Mouse (Mus musculus): ENCODE measurements around the gene Spdye4c. TPM values are rescaled to one million over a fixed set of nuclear protein-coding genes. Genes with fewer than 3 reads are reported as not detected.
A peak's percentile ranks its signal among the peaks of the same experiment; 100 is the strongest.

Spdye4c gene
- polyA plus RNA-seq, 1 experiment from 2014 or later, result not detected

DNA sequence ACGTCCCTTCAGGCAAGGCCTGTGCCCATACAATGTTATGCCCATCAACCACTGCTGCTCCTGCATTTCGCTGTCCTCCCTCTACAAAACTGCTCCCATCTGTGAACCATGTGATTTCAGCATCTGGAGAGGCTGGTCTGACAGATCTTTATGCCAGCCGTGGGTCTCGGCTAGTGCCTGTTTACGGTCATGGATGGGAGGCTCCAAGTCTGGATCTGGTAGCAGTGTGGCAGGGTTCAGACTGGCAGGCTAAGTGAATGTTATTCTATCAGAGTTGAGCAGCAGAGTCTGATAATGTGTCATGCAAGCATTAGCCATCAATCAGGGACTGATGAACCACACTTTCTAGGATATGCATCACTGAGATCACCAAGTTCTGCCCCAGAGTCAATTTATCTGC, 8.1 kb upstream of the Spdye4c start:
- WGBS, result 76% methylated on average over 5 of the region's 5 CpGs
- Histone ChIP-seq H3K4me3 (ENCODE audit: low read depth, low read length) (no peak overlapping the region), H3K27ac (ENCODE audit: low read depth, low read length) (no peak overlapping the region), H3K36me3 (ENCODE audit: control insufficient read depth, insufficient read depth) (no peaks in the 10 kb centered on the region), H3K9me3 (ENCODE audit: control insufficient read depth) (no peaks in the 10 kb centered on the region), H3K4me2 (replicated peaks; ENCODE audit: low read depth) (no peak overlapping the region), H3K9ac (ENCODE audit: low read depth, low read length) (no peak overlapping the region), H3K4me1 (replicated peaks; ENCODE audit: control insufficient read depth, insufficient read depth, low read length) (no peaks in the 10 kb centered on the region), H3K27me3 (replicated peaks; ENCODE audit: control insufficient read depth, insufficient read depth, low read length) (no peaks in the 10 kb centered on the region)
- TF ChIP-seq CTCF (IDR thresholded peaks at IDR 0.05; ENCODE audit: low read depth), result no peak
- ATAC-seq, result no peak

DNA sequence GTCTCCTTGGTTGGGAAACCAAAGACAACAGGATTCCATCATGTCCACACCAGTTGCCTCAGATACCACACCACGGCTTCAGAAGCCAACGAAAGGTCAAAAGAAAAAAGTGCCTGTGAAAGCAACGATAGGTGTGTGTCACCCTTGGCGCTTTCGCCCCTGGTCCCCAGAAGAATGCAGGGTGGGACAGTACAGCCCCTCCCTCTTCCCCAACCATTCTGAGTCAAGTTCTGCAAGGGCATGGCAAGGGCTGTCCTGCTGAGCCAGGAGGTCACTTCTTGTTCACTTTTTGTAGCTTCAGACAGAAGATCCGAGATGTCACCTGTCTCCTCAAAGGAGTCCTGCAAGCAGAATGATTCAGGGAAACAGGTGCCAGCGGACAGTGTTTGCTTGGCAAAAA, 1.3 kb downstream of the Spdye4c start:
- no peak overlapping the region for H3K9ac ChIP-seq (ENCODE audit: low read depth, low read length)
- no peak for TF ChIP-seq CTCF (IDR thresholded peaks at IDR 0.05; ENCODE audit: low read depth)
- no peak overlapping the region for H3K4me3 ChIP-seq (ENCODE audit: low read depth, low read length)
- WGBS, result 86% methylated on average over 7 of the region's 7 CpGs
- H3K4me2 ChIP-seq (replicated peaks; ENCODE audit: low read depth), result no peak overlapping the region
- H3K36me3 ChIP-seq (ENCODE audit: control insufficient read depth, insufficient read depth), result no peaks in the 10 kb centered on the region
- H3K27ac ChIP-seq (ENCODE audit: low read depth, low read length), result no peak overlapping the region
- H3K4me1 ChIP-seq (replicated peaks; ENCODE audit: control insufficient read depth, insufficient read depth, low read length), result no peaks in the 10 kb centered on the region
- no peaks in the 10 kb centered on the region for H3K9me3 ChIP-seq (ENCODE audit: control insufficient read depth)
- no peaks in the 10 kb centered on the region for H3K27me3 ChIP-seq (replicated peaks; ENCODE audit: control insufficient read depth, insufficient read depth, low read length)
- no peak for ATAC-seq

DNA sequence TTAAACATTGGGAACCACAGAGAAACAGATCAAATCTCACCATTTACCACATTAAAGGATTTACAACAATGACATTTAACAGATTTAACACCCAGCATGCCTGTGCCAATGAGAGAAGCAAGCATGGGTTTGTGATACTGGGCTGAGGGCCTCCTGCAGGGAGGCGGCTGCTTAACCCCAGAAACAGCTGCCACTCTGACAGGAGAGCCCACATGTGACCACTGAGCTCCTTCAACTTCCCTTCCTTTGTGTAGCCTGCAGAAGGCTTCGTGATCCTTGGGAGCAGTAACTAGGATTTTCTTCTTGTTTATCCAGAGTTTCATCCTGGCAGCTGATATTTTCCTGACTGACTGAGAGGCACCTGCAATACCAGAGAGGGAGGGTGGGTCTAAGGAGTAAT, 10.5 kb downstream of the Spdye4c start:
- ATAC-seq, result no peak
- no peak overlapping the region for H3K9ac ChIP-seq (ENCODE audit: low read depth, low read length)
- WGBS, result 39% methylated on average over 2 of the region's 2 CpGs

GRCm38 (mm10) chr2:128609286-128609685, 18.3 kb downstream of the Spdye4c start:
- H3K36me3 ChIP-seq (ENCODE audit: control insufficient read depth, insufficient read depth), result peaks cover 18% of the 10 kb centered on the region
- TF ChIP-seq CTCF (IDR thresholded peaks at IDR 0.05; ENCODE audit: low read depth), result no peak
- WGBS, result 57% methylated on average over 5 of the region's 5 CpGs
- H3K4me1 ChIP-seq (replicated peaks; ENCODE audit: control insufficient read depth, insufficient read depth, low read length), result 0 out of 2 replicates have a peak, but pooled peaks cover 3% of the 10 kb centered on the region
- ATAC-seq, result no peak
- no peak overlapping the region for H3K9ac ChIP-seq (ENCODE audit: low read depth, low read length)
- H3K4me3 ChIP-seq (ENCODE audit: low read depth, low read length), result no peak overlapping the region
- H3K27me3 ChIP-seq (replicated peaks; ENCODE audit: control insufficient read depth, insufficient read depth, low read length), result no peaks in the 10 kb centered on the region
- no peak overlapping the region for H3K4me2 ChIP-seq (replicated peaks; ENCODE audit: low read depth)
- no peak overlapping the region for H3K27ac ChIP-seq (ENCODE audit: low read depth, low read length)
- H3K9me3 ChIP-seq (ENCODE audit: control insufficient read depth), result peaks cover 12% of the 10 kb centered on the region; the same call in 1 of the 2 replicates

More for the DNA sequence above, 10.5 kb downstream of the Spdye4c start:
- Histone ChIP-seq H3K4me3 (ENCODE audit: low read depth, low read length) (no peak overlapping the region), H3K4me1 (replicated peaks; ENCODE audit: control insufficient read depth, insufficient read depth, low read length) (no peaks in the 10 kb centered on the region), H3K36me3 (ENCODE audit: control insufficient read depth, insufficient read depth) (no peaks in the 10 kb centered on the region), H3K9me3 (ENCODE audit: control insufficient read depth) (peaks cover 7% of the 10 kb centered on the region; the same call in 1 of the 2 replicates), H3K27me3 (replicated peaks; ENCODE audit: control insufficient read depth, insufficient read depth, low read length) (no peaks in the 10 kb centered on the region), H3K4me2 (replicated peaks; ENCODE audit: low read depth) (no peak overlapping the region), H3K27ac (ENCODE audit: low read depth, low read length) (no peak overlapping the region)
- TF ChIP-seq CTCF (IDR thresholded peaks at IDR 0.05; ENCODE audit: low read depth), result no peak

- WGBS, result 94% methylated on average over 8 of the region's 8 CpGs
- H3K9me3 ChIP-seq (ENCODE audit: control insufficient read depth), result peaks cover 6% of the 10 kb centered on the region; the same call in 1 of the 2 replicates
- peaks cover 32% of the 10 kb centered on the region for H3K36me3 ChIP-seq (ENCODE audit: control insufficient read depth, insufficient read depth)
- H3K4me1 ChIP-seq (replicated peaks; ENCODE audit: control insufficient read depth, insufficient read depth, low read length), result 0 out of 2 replicates have a peak, but pooled peaks cover 3% of the 10 kb centered on the region
- no peak overlapping the region; the same call in 1 of the 2 replicates for H3K27ac ChIP-seq (ENCODE audit: low read depth, low read length)
- no peak overlapping the region for H3K4me2 ChIP-seq (replicated peaks; ENCODE audit: low read depth)
- H3K4me3 ChIP-seq (ENCODE audit: low read depth, low read length), result no peak overlapping the region
- H3K9ac ChIP-seq (ENCODE audit: low read depth, low read length), result no peak overlapping the region
- H3K27me3 ChIP-seq (replicated peaks; ENCODE audit: control insufficient read depth, insufficient read depth, low read length), result no peaks in the 10 kb centered on the region
- TF ChIP-seq CTCF (IDR thresholded peaks at IDR 0.05; ENCODE audit: low read depth), result no peak
- ATAC-seq, result no peak
These were observed 20.2 kb downstream of the Spdye4c start for GRCm38 (mm10) chr2:128611178-128611577.

DNA sequence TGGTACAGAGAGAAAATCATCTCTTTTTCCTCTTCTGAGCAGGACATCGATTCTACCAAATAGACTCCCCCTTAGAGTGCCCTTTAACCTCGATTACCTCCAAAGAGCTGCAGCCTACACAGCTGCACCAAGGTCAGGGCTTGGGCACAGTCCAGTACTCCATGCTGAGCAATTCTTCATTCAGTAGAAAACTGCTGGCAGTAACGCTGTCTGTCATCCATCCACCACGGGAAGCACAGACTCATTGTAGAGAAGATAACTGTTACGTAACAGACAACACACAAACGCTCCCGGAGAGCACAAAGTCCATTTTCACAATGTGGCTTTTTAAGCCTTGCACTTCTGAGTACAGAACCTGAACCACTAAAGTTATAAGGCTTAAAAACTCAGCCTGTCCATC, 21.3 kb downstream of the Spdye4c start:
- Histone ChIP-seq H3K4me3 (ENCODE audit: low read depth, low read length) (no peak overlapping the region), H3K9me3 (ENCODE audit: control insufficient read depth) (no peaks in the 10 kb centered on the region), H3K4me1 (replicated peaks; ENCODE audit: control insufficient read depth, insufficient read depth, low read length) (0 out of 2 replicates have a peak, but pooled peaks cover 3% of the 10 kb centered on the region), H3K36me3 (ENCODE audit: control insufficient read depth, insufficient read depth) (peaks cover 42% of the 10 kb centered on the region), H3K4me2 (replicated peaks; ENCODE audit: low read depth) (no peak overlapping the region), H3K27me3 (replicated peaks; ENCODE audit: control insufficient read depth, insufficient read depth, low read length) (no peaks in the 10 kb centered on the region), H3K9ac (ENCODE audit: low read depth, low read length) (no peak overlapping the region), H3K27ac (ENCODE audit: low read depth, low read length) (no peak overlapping the region)
- WGBS, result 51% methylated on average over 7 of the region's 7 CpGs
- TF ChIP-seq CTCF (IDR thresholded peaks at IDR 0.05; ENCODE audit: low read depth), result no peak
- peak; percentile 70; the same call in 1 of the 2 replicates for ATAC-seq

GRCm38 (mm10) chr2:128613365-128613764, 22.4 kb downstream of the Spdye4c start:
- no peak overlapping the region for H3K4me2 ChIP-seq (replicated peaks; ENCODE audit: low read depth)
- H3K9ac ChIP-seq (ENCODE audit: low read depth, low read length), result no peak overlapping the region
- no peaks in the 10 kb centered on the region for H3K27me3 ChIP-seq (replicated peaks; ENCODE audit: control insufficient read depth, insufficient read depth, low read length)
- 49% methylated on average over 5 of the region's 5 CpGs for WGBS
- H3K27ac ChIP-seq (ENCODE audit: low read depth, low read length), result no peak overlapping the region
- no peak for TF ChIP-seq CTCF (IDR thresholded peaks at IDR 0.05; ENCODE audit: low read depth)
- H3K4me3 ChIP-seq (ENCODE audit: low read depth, low read length), result no peak overlapping the region
- no peaks in the 10 kb centered on the region for H3K9me3 ChIP-seq (ENCODE audit: control insufficient read depth)
- 0 out of 2 replicates have a peak, but pooled peaks cover 3% of the 10 kb centered on the region for H3K4me1 ChIP-seq (replicated peaks; ENCODE audit: control insufficient read depth, insufficient read depth, low read length)
- H3K36me3 ChIP-seq (ENCODE audit: control insufficient read depth, insufficient read depth), result peaks cover 51% of the 10 kb centered on the region
- ATAC-seq, result no peak

Measured in intestine, postnatal 0 days (tissue).